Mouse (Mus musculus) skeletal muscle tissue, adult 2 months (tissue): ENCODE data around the gene Gm11992.

Source experiments
- DNase-seq: peaks from one replicate; pipeline ENCODE4 v3.0.0-alpha.2; 2012; ENCODE audit warnings: low read depth, low spot score

Gm11992 gene

DNA sequence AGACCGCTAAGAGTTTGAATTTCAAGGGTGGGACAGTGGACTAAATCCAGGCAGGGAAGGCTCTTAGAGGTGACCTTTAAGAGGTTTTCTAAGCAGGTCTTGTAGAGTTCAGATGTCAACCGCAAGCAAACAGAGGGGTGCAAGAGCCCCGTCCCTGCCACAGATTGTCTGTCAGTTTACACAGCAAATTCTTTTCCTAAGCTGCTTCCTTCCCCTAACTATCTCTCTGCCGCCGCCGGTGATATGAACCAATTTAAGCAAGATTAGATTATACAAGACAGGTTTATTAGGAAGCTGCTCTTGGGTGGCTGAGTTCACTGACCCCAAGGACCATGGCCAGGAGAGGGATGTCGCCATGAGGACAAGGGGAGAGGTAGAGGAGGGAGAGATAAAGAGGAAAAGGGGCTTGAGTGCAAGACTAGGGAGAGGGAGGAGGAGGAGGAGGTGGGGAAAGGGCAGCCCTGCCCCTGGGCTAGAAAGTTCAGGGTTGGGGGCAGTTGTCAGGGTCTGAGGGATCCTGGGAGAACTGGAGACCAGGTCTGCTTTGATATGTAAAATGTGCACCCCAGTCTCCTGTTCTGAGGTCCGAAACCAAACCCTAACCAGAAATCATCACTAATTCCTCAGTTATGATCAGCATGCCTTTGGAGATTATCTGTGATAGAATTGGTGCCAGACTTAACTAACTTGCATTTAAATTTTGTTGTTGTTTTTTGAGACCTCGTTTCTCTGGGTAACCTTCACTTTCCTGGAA lies 67.2 kb downstream of the Gm11992 start:
- DNase-seq, result no peak

DNA sequence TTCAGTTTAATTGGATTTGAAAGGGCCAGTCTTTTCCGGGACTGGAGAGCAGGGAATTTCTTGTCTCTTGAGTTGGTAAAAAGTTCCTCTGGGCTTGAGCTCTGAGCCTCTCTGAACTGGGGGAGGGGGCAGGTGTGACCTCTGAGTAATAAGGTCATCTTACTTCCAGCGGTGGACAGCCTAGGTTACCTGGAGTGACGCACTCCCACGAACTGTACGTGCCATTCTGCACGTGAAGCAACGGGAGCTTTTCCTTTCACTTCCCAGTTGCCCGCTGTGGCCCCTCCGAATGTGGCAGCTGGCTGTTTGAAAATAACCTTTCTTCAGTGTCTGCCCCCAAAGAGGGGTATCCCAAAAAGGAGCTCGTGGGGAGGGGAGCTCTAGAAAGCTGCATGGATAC lies 67.7 kb downstream of the Gm11992 start:
- DNase-seq, result no peak

GRCm38 (mm10) chr11:9116916-9117315 lies 68.5 kb downstream of the Gm11992 start:
- DNase-seq, result no peak

- DNase-seq, result peak; percentile 27
Observed at GRCm38 (mm10) chr11:9117358-9118049, 69.1 kb downstream of the Gm11992 start.

DNA sequence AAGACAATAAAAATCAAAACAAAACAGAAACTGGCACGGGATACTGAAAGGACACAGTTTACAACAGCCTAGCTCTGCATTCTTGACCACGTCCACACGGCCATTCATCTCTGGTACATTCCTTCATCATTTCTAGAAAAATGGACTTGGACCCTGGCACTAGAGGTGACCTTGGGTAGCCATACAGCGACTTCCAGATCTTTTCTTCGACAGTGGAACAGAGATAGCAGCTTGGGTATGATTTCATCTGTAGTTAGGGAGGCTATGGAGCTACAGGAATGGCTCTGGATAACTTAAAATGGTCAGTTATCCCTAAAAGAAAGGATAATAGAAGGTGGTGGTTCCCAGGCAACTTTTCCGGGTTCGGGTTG lies 69.6 kb downstream of the Gm11992 start, which contains the start of gene Upp1:
Gene Upp1 (plus strand): TSS at position 54 of the 371 bp plus-strand sequence.
- DNase-seq, result no peak

GRCm38 (mm10) chr11:9118421-9119121 lies 70.2 kb downstream of the Gm11992 start:
- DNase-seq, result no peak
